Mouse (Mus musculus): Measurements from ENCODE around the gene Pde4a. TPM values are rescaled to one million over a fixed set of nuclear protein-coding genes. Genes with fewer than 3 reads are reported as not detected.

Gene Pde4a
- polyA plus RNA-seq, 1 experiment from 2014 or later, result 6.7 TPM

DNA sequence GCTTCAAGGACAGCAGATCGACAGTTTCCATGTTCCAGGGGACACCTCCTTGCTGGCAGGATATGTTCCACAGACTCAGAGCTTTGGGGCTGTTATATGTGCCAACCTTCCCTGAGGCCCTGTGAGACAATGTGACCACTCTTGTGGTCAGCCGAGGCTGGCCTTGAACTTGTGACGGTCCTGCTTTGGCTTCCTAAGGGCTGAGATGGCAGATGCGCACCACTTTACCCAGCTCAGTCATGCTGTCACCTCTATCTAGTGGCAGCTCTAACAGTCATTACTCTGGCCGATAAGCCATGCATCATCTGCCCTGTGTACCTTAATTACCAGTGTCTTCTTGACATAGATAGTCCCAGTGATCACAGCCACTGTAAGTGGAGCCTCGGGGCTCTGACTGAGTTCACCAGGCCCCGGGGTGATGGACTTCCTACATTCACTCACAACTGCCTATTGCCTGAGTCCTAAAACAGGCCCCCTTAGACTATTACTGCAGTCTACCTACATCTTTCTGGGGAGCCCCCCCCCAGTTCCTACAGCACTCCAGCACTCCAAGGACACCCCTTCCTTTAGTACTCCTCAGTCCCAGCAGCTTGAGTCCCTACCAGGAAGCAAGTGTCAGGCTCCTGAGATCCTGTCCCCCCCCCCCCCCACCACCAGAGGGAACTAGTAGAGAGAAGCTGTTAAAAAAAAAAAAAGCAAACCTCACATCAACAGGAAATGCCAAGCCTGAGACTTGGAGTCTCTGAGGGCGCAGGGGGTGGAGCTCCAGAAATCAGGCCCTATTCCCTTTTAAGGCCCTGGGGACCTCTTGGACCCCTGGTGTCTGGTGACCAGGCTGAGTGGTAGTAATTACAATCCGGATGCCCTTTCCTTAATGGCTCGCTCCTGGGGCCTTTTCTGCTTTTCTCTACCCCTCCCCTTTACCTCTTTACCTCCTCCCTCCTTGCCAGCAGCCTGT lies 1.9 kb downstream of the Pde4a start:
- Histone ChIP-seq H3K36me3 (ENCODE audit: control insufficient read depth, insufficient read depth, low read length) (no peaks in the 10 kb centered on the region), H3K9ac (ENCODE audit: low read length) (peak overlapping the region; percentile 25; the same call in 1 of the 2 replicates), H3K9me3 (ENCODE audit: control insufficient read depth, low read length) (no peaks in the 10 kb centered on the region), H3K27me3 (replicated peaks; ENCODE audit: control insufficient read depth, insufficient read depth, low read length) (peaks cover 50% of the 10 kb centered on the region), H3K4me1 (replicated peaks; ENCODE audit: control insufficient read depth, insufficient read depth, low read length) (peaks cover 30% of the 10 kb centered on the region), H3K4me2 (ENCODE audit: low read length) (peak overlapping the region; percentile 43), H3K27ac (ENCODE audit: low read depth) (peak overlapping the region; percentile 83), H3K4me3 (ENCODE audit: low read depth, low read length) (peak overlapping the region; percentile 8; the same call in 1 of the 2 replicates)
- 59% methylated on average over 10 of the region's 10 CpGs for WGBS
- DNase-seq (ENCODE audit: low spot score), result no peak
- no peak for ATAC-seq (replicated peaks; ENCODE audit: low FRiP score, low TSS enrichment, low read depth)

DNA sequence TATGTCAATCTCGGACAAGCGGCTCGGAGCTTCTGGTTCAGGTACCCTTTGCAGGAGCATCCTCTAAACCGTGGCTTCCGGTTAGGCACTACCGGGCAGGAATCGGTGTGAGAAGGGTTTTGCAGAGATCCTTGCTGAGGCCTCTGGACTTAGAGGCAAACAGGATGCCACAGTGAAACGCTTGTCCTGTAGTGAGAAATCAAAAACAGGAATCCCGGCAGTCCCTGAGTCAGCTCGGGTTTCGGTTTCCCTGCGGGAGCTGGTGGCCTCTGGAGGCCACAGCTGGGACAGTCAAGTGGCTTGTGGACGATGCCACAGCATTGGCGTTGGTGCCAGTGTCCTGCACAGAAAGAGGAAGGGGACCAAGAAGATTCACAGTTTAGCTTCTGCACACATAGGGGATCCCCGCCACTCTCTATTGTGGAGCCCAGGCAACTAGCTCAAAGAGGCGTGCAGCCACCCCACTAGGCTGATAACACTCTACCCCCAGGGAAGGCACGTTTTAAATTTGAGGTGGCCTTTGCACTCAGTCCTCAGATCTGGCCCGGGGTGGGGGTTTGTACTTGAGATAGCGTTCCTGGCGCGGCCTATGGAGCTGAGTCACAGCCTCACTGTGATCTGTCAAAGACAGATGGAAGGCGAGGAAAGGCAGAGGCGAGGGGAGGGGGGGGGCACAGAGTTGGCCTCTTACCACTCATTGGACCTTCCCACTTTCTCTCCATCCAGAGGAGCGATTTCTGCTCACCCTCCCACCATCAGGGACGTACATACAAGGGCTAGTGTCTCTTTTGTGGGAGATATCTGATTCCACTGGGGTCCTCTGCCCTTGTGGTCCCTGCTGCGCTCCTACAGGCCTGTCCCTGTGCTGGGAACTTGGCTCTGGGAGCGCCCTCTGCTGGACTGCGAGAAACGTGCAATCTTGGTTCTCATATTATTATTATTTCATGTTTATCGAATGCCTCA lies 2.9 kb downstream of the Pde4a start:
- Histone ChIP-seq H3K4me1 (replicated peaks; ENCODE audit: control insufficient read depth, insufficient read depth, low read length) (peaks cover 30% of the 10 kb centered on the region), H3K27ac (ENCODE audit: low read depth) (peak overlapping the region; percentile 83), H3K36me3 (ENCODE audit: control insufficient read depth, insufficient read depth, low read length) (no peaks in the 10 kb centered on the region), H3K27me3 (replicated peaks; ENCODE audit: control insufficient read depth, insufficient read depth, low read length) (peaks cover 41% of the 10 kb centered on the region), H3K9ac (ENCODE audit: low read length) (peak overlapping the region; percentile 25; the same call in 1 of the 2 replicates), H3K4me2 (ENCODE audit: low read length) (peak overlapping the region; percentile 43), H3K9me3 (ENCODE audit: control insufficient read depth, low read length) (no peaks in the 10 kb centered on the region), H3K4me3 (ENCODE audit: low read depth, low read length) (peak overlapping the region; percentile 8; the same call in 1 of the 2 replicates)
- 13% methylated on average over 30 of the region's 30 CpGs for WGBS
- peak; percentile 90 for DNase-seq (ENCODE audit: low spot score)
- peak; percentile 61 for ATAC-seq (replicated peaks; ENCODE audit: low FRiP score, low TSS enrichment, low read depth)

DNA sequence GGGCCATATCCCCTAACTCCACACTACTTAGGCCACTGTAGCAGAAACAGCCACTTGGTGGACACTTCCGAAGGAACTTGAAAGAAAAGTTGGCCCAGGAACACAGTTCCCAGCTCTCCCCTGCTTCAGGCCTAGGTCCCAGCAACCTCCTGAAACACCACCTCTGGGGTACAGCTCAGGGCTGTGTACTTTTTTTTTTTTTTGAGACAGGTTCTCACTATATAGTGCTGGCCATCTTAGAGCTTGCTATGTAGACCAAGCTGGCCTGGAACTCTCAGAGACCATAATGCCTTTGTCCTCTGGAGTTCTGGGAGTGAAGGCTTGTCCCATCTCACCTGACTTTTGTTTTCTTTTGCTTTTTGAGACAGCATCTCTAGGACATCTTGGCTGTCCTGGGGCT lies 3.6 kb downstream of the Pde4a start:
- 48% methylated on average over 1 of the region's 1 CpGs for WGBS
- Histone ChIP-seq H3K27me3 (replicated peaks; ENCODE audit: control insufficient read depth, insufficient read depth, low read length) (peaks cover 34% of the 10 kb centered on the region), H3K36me3 (ENCODE audit: control insufficient read depth, insufficient read depth, low read length) (no peaks in the 10 kb centered on the region), H3K4me3 (ENCODE audit: low read depth, low read length) (no peak overlapping the region), H3K9me3 (ENCODE audit: control insufficient read depth, low read length) (no peaks in the 10 kb centered on the region), H3K4me2 (ENCODE audit: low read length) (no peak overlapping the region; the same call in 1 of the 2 replicates), H3K27ac (ENCODE audit: low read depth) (no peak overlapping the region), H3K4me1 (replicated peaks; ENCODE audit: control insufficient read depth, insufficient read depth, low read length) (peaks cover 26% of the 10 kb centered on the region), H3K9ac (ENCODE audit: low read length) (no peak overlapping the region)
- ATAC-seq (replicated peaks; ENCODE audit: low FRiP score, low TSS enrichment, low read depth) (peak; percentile 10; the same call in 1 of the 2 replicates), DNase-seq (ENCODE audit: low spot score) (no peak)

DNA sequence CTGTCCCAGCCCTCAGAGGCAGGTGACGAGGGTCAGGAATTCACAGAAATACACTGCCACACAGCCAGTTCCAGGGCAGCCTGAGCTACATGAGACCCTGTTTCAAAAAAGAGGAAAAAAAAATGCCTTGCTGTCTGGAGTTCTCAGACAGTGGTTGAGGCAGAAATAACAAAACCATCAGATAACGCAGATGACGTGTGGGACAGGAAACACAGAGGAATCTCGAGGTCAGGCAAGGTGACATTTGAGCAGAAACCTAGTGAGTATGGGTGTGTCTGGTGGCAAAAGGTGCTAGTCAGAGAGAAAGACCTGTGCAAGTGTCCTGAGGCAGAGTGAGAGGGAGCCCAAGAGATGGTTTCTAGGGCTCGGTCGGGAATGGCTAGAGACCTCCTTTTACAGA lies 6.8 kb downstream of the Pde4a start:
- ATAC-seq (replicated peaks; ENCODE audit: low FRiP score, low TSS enrichment, low read depth) (no peak), DNase-seq (ENCODE audit: low spot score) (no peak)
- H3K9ac ChIP-seq (ENCODE audit: low read length), result no peak overlapping the region
- no peak overlapping the region for H3K4me2 ChIP-seq (ENCODE audit: low read length)
- H3K36me3 ChIP-seq (ENCODE audit: control insufficient read depth, insufficient read depth, low read length), result no peaks in the 10 kb centered on the region
- no peak overlapping the region for H3K4me3 ChIP-seq (ENCODE audit: low read depth, low read length)
- peaks cover 10% of the 10 kb centered on the region for H3K4me1 ChIP-seq (replicated peaks; ENCODE audit: control insufficient read depth, insufficient read depth, low read length)
- WGBS, result 73% methylated on average over 6 of the region's 6 CpGs
- no peaks in the 10 kb centered on the region for H3K9me3 ChIP-seq (ENCODE audit: control insufficient read depth, low read length)
- H3K27ac ChIP-seq (ENCODE audit: low read depth), result no peak overlapping the region
- 0 out of 2 replicates have a peak, but pooled peaks cover 2% of the 10 kb centered on the region for H3K27me3 ChIP-seq (replicated peaks; ENCODE audit: control insufficient read depth, insufficient read depth, low read length)

DNA sequence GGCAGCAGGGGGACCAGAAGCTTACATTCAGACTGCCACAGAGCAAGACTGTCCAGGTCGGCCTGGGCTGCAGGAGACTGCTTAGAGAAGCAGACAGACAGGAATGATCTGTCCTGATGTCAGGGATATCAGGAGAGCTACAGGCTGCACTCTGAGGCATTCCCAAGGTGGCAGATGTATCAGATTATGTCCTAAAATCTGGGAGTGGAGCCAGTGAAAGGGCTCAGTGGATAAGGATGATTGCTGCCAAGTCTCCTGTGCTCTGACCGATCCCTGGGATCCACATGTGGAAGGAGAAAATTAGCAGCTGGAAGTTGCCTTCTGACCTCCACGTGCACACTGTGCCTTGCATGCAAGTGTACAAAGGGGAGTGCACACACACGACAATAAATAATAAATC lies 14.9 kb downstream of the Pde4a start:
- DNase-seq (ENCODE audit: low spot score) (no peak), ATAC-seq (replicated peaks; ENCODE audit: low FRiP score, low TSS enrichment, low read depth) (no peak)
- Histone ChIP-seq H3K4me3 (ENCODE audit: low read depth, low read length) (no peak overlapping the region), H3K27ac (ENCODE audit: low read depth) (no peak overlapping the region), H3K4me1 (replicated peaks; ENCODE audit: control insufficient read depth, insufficient read depth, low read length) (no peaks in the 10 kb centered on the region; the same call in 1 of the 2 replicates), H3K27me3 (replicated peaks; ENCODE audit: control insufficient read depth, insufficient read depth, low read length) (peaks cover 5% of the 10 kb centered on the region; the same call in 1 of the 2 replicates), H3K36me3 (ENCODE audit: control insufficient read depth, insufficient read depth, low read length) (no peaks in the 10 kb centered on the region), H3K4me2 (ENCODE audit: low read length) (no peak overlapping the region), H3K9me3 (ENCODE audit: control insufficient read depth, low read length) (no peaks in the 10 kb centered on the region), H3K9ac (ENCODE audit: low read length) (no peak overlapping the region)
- 51% methylated on average over 4 of the region's 4 CpGs for WGBS

DNA sequence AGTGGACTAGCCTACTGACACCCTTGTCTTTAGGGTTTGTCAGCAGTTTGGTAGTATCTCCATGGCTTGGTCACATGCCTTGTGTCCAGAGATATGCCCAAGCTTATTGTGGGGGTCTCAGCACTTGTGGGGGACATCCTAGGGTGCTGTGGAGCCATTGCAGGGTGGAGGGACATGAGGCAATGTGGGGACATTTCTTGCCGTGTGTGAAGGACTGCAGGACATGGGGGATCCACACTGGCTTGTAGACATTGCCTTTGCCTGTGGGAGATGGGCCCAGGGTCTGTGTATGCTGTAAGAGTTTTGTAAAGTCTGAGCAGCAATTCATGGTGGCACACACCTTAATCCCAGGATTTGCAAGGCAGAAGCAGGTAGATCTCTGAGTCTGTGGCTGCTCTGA lies 15.3 kb downstream of the Pde4a start:
- no peak overlapping the region for H3K9ac ChIP-seq (ENCODE audit: low read length)
- WGBS, result 50% methylated on average over 1 of the region's 1 CpGs
- ATAC-seq (replicated peaks; ENCODE audit: low FRiP score, low TSS enrichment, low read depth), result no peak
- no peaks in the 10 kb centered on the region for H3K9me3 ChIP-seq (ENCODE audit: control insufficient read depth, low read length)
- H3K4me2 ChIP-seq (ENCODE audit: low read length), result no peak overlapping the region
- no peak overlapping the region for H3K27ac ChIP-seq (ENCODE audit: low read depth)
- H3K4me3 ChIP-seq (ENCODE audit: low read depth, low read length), result no peak overlapping the region
- no peaks in the 10 kb centered on the region; the same call in 1 of the 2 replicates for H3K4me1 ChIP-seq (replicated peaks; ENCODE audit: control insufficient read depth, insufficient read depth, low read length)
- H3K27me3 ChIP-seq (replicated peaks; ENCODE audit: control insufficient read depth, insufficient read depth, low read length), result peaks cover 5% of the 10 kb centered on the region; the same call in 1 of the 2 replicates
- peak; percentile 52 for DNase-seq (ENCODE audit: low spot score)
- H3K36me3 ChIP-seq (ENCODE audit: control insufficient read depth, insufficient read depth, low read length), result no peaks in the 10 kb centered on the region

DNA sequence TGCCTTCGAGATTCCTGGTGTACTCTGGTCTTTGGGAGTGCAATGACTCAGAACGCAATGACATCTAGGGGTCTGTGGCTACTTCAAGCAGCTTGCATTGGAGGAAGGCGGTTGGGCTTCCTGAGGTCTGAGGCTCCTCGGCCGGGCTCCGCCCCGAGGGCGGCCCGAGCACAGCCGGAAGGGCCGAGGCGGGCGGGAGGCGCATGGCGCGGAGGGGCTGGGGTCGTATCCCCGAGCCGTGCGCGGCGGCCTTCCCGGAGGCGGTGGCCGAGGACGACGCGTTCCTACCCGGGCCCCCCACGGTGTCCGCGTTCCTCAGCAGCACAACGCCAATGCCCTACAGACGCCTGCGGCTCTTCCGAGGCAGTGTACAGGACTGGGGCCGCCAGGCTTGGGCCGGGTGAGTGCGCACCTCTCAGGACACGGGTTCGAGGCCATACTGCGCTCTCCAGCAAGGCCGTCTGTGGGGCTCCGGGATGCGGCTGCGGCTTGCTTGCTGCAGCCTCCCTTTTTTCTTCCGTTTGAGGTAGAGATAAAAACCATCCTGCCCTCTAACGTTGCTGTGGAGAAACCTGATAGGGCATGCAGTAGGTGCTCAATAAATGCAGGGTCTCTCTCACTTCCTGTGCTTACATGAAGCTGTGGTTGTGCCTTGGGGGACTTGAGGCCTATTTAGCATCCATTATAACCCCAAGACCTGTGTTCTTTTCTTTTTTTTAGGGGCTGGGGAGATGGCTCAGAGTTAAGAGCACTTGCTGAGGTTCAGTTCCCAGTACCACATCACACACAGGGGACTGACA lies 16.1 kb downstream of the Pde4a start:
- peak; percentile 54 for DNase-seq (ENCODE audit: low spot score)
- Histone ChIP-seq H3K9ac (ENCODE audit: low read length) (peak overlapping the region; percentile 56), H3K4me3 (ENCODE audit: low read depth, low read length) (peak overlapping the region; percentile 28), H3K9me3 (ENCODE audit: control insufficient read depth, low read length) (no peaks in the 10 kb centered on the region), H3K36me3 (ENCODE audit: control insufficient read depth, insufficient read depth, low read length) (no peaks in the 10 kb centered on the region), H3K4me1 (replicated peaks; ENCODE audit: control insufficient read depth, insufficient read depth, low read length) (no peaks in the 10 kb centered on the region; the same call in 1 of the 2 replicates), H3K27ac (ENCODE audit: low read depth) (no peak overlapping the region), H3K4me2 (ENCODE audit: low read length) (peak overlapping the region; percentile 48), H3K27me3 (replicated peaks; ENCODE audit: control insufficient read depth, insufficient read depth, low read length) (peaks cover 5% of the 10 kb centered on the region; the same call in 1 of the 2 replicates)
- 9% methylated on average over 39 of the region's 48 CpGs for WGBS
- peak; percentile 26; the same call in 1 of the 2 replicates for ATAC-seq (replicated peaks; ENCODE audit: low FRiP score, low TSS enrichment, low read depth)

All from intestine, embryonic 14.5 days (tissue).